Mouse (Mus musculus) heart, postnatal 0 days (tissue): ENCODE data around the gene Mgat1. TPM values are rescaled to one million over a fixed set of nuclear protein-coding genes. Genes with fewer than 3 reads are reported as not detected.
"Not testable (repeated sequence)": the region's sequence is repeated elsewhere in the genome, so short reads cannot be mapped to it uniquely, and the experiment has no call there.

Experiments
- ATAC-seq: fragments of 200-750 bp; cut with Nextera tagmentation; 2 replicates; pipeline ENCODE4 v1.8.0; 2017; ENCODE audit warnings: low read depth, moderate number of reproducible peaks, moderate library complexity; ENCODE audit not compliant: insufficient read depth
- DNase-seq: peaks from one replicate; pipeline ENCODE4 v3.0.0-alpha.2; 2016; ENCODE audit warnings: low spot score
- H3K27ac ChIP-seq: fragments of 300-500 bp; sonication (generic); 2 replicates; pipeline ENCODE4 v1.5.1; 2014; ENCODE audit warnings: low read depth, mild to moderate bottlenecking
- H3K27me3 ChIP-seq: fragments of 300-500 bp; sonication (generic); 2 replicates; pipeline ENCODE4 v1.6.1; 2014; ENCODE audit warnings: low read length, mixed read lengths; ENCODE audit not compliant: control insufficient read depth, insufficient read depth
- H3K36me3 ChIP-seq: fragments of 300-500 bp; sonication (generic); replicated peaks from 2 replicates; pipeline ENCODE4 v1.6.1; 2014; ENCODE audit warnings: low read length, mixed read lengths; ENCODE audit not compliant: control insufficient read depth, insufficient read depth
- H3K4me1 ChIP-seq: fragments of 300-500 bp; sonication (generic); 2 replicates; pipeline ENCODE4 v1.6.1; 2014; ENCODE audit warnings: antibody characterized with exemption; ENCODE audit not compliant: control insufficient read depth, insufficient read depth
- H3K4me2 ChIP-seq: fragments of 300-500 bp; sonication (generic); 2 replicates; pipeline ENCODE4 v1.6.1; 2014; ENCODE audit warnings: low read depth, mild to moderate bottlenecking, low read length, moderate library complexity
- H3K4me3 ChIP-seq: fragments of 300-500 bp; sonication (generic); 2 replicates; pipeline ENCODE4 v1.5.1; 2014; ENCODE audit warnings: low read depth, low read length
- H3K9ac ChIP-seq: fragments of 300-500 bp; sonication (generic); replicated peaks from 2 replicates; pipeline ENCODE4 v1.6.1; 2014; ENCODE audit warnings: low read depth, low read length, mixed read lengths
- H3K9me3 ChIP-seq: fragments of 300-500 bp; sonication (generic); replicated peaks from 2 replicates; pipeline ENCODE4 v1.6.1; 2016; ENCODE audit warnings: low read length; ENCODE audit not compliant: control insufficient read depth
- CTCF ChIP-seq: IDR thresholded peaks from 2 replicates; pipeline ENCODE4 v1.5.1; 2016; ENCODE audit warnings: antibody characterized with exemption, control low read depth, low read depth
- EP300 ChIP-seq: IDR thresholded peaks from 2 replicates; pipeline ENCODE4 v1.6.1; 2016; ENCODE audit warnings: antibody characterized with exemption, low read depth
- WGBS: fragments of 180-500 bp; shearing (Covaris S2); extraction: QIAGEN DNeasy Blood & Tissue Kit; methylation state at CpG from one replicate; pipeline ENCODE4 v1.1.7; 2014; 5-methylcytosine and 5-hydroxymethylcytosine counted together
- polyA plus RNA-seq: library from polyadenylated mRNA; unstranded; fragments of >200 nt; fragmentation: Nextera tagmentation; extraction: Ambion mirVana; gene quantifications from 2 replicates; pipeline ENCODE4 v1.2.1, GENCODE M21; 2015
- total RNA-seq: library from RNA; depleted of rRNA; stranded (reverse); fragments of >200 nt; gene quantifications from 2 replicates; pipeline ENCODE4 v1.2.3, GENCODE M21; 2014; ENCODE audit warnings: low replicate concordance; rRNA removed

The Mgat1 gene
- total RNA-seq (115 and 163 TPM in 2 replicates), polyA plus RNA-seq (42.3 and 45.7 TPM in 2 replicates)

DNA sequence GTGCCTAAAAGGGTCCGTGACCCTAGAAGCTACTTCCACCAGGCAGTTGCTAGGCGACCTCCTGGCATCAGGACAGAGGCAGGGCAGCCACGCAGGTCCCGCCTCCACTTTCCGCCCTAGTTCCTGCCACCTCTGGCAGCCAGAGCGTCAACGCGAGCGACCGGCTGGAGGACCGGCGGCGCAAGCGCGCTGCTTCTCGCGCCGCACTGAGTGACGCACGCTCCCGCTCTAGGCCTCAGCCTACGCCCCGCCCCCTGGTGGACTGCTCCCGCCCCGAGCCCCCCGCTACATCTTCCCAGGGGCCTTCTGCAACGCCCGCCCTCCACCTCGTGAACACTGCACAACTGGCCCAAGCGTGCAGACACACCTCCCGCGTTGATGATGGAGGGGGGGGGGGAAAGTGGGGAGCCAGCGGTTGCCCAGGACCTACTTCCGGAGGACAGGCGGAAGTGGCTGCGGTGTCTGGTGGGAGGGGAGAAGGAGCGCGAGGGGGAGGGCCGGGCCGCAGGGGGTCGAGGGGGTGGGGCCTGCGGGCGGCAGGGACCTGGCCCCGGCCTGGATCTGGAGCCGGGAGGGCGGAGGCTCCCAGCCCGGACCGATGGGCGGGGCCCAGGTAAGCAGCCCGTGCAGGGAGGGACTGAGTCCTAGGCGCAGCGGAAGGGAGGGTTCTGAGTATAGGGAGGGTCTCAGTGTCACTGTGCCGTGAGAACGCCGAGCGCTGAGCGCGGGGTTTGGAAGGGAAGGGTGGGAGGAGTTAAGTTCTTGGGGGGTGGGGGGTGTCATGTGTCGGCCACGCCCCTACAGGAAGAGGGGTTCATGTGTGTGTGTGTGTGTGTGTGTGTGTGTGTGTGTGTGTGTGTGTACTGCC is at the start of gene Mgat1:
TSS of gene Mgat1 (plus strand) at position 465 of the 868 bp plus-strand sequence.
- H3K9me3 ChIP-seq: no peaks in the 10 kb centered on the region
- H3K4me3 ChIP-seq: peak within 1 kb of the TSS; percentile 77
- peaks cover 39% of the 10 kb centered on the region for H3K4me1 ChIP-seq
- peak; percentile 98 for DNase-seq
- peak within 1 kb of the TSS; percentile 68 for H3K9ac ChIP-seq
- no peaks in the 10 kb centered on the region for H3K27me3 ChIP-seq
- ATAC-seq: peak; percentile 92
- under 1% methylated on average over 57 of the region's 60 CpGs for WGBS
- TF ChIP-seq EP300 (0 out of 2 replicates have a peak, but pooled peaks have one; percentile 13), CTCF (peak; percentile 28; the same call in 1 of the 2 replicates)
- H3K36me3 ChIP-seq: no peaks in the 10 kb centered on the region
- H3K27ac ChIP-seq: peak within 1 kb of the TSS; percentile 97
- H3K4me2 ChIP-seq: peak within 1 kb of the TSS; percentile 73

DNA sequence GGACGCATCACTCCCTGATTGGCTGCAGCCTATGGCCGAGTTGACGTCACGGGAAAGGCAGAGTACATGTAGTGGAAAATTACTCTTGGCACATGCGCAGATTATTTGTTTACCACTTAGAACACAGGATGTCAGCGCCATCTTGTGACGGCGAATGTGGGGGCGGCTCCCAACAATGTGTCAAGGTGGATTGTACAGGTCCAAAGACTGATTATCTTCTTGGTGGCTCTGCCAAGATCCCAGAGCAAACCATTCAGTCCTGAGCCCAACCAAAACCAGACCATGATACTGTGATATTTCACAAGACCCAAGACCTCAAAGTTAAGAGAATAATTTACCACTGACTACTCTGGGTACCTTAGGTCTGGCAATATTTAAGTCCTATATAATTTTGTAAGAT is 49.2 kb upstream of the Mgat1 start:
- H3K27ac ChIP-seq: peak overlapping the region; percentile 57; the same call in 1 of the 2 replicates
- 92% methylated on average over 9 of the region's 9 CpGs for WGBS

GRCm38 (mm10) chr11:49195819-49196322 is 48.1 kb upstream of the Mgat1 start:
- TF ChIP-seq CTCF: no peak
- TF ChIP-seq EP300: peak; percentile 67; the same call in 1 of the 2 replicates
- Histone ChIP-seq H3K27ac (peak overlapping the region; percentile 65), H3K4me2 (no peak overlapping the region), H3K9ac (no peak overlapping the region), H3K9me3 (no peaks in the 10 kb centered on the region), H3K27me3 (no peaks in the 10 kb centered on the region), H3K36me3 (no peaks in the 10 kb centered on the region), H3K4me1 (no peaks in the 10 kb centered on the region), H3K4me3 (no peak overlapping the region)
- DNase-seq: peak; percentile 17
- peak; percentile 55; the same call in 1 of the 2 replicates for ATAC-seq
- WGBS: 53% methylated on average over 7 of the region's 7 CpGs

More for the DNA sequence above, 49.2 kb upstream of the Mgat1 start:
- H3K27me3 ChIP-seq, H3K4me2 ChIP-seq, H3K36me3 ChIP-seq, H3K9ac ChIP-seq, H3K4me3 ChIP-seq, ATAC-seq, H3K4me1 ChIP-seq, DNase-seq, H3K9me3 ChIP-seq: not testable (repeated sequence)

DNA sequence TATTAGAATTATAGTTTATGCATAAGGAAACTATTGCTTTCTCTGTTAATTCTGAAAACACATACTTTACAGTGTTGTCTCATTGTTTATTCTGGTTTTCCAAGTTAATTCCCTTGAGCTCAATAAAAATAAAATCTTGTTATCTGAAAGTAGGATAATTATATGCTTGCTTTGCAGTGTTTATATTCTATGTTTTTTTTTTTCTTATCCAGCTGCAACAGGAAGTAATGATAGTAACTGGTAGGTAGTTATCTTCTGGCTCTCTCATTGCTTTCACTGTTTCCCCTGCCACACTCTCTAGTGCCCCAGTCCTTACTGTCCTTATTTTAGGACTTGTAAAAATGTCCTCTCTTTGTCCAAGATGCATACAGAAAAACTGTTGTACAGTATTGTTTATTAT is 43.3 kb upstream of the Mgat1 start:
- no peaks in the 10 kb centered on the region for H3K36me3 ChIP-seq
- H3K4me3 ChIP-seq: no peak overlapping the region
- H3K27me3 ChIP-seq: no peaks in the 10 kb centered on the region
- ATAC-seq (no peak), DNase-seq (no peak)
- peaks cover 18% of the 10 kb centered on the region for H3K4me1 ChIP-seq
- no peak overlapping the region for H3K4me2 ChIP-seq
- no peak overlapping the region for H3K9ac ChIP-seq
- no peak for TF ChIP-seq EP300
- no peak for TF ChIP-seq CTCF
- no peaks in the 10 kb centered on the region for H3K9me3 ChIP-seq
- H3K27ac ChIP-seq: no peak overlapping the region

DNA sequence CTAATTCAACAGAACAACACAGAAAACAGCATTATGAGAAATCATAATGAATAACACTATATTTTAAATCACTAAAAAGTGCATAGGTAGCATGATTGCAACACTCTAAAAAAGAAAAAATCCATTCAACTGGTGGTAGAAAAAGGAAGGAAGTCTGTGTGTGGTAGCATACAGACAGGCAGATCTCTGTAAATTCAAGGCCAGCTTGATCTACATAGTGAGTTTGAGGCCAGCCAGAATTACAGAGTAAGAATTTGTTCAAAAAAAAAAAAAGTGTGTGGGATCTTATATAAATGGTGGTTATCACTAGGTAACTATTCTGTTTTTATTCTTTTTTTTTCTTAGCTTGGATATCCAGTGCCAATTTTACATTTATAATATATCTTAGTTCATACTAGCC is 42.8 kb upstream of the Mgat1 start:
- H3K36me3 ChIP-seq: 0 out of 2 replicates have a peak, but pooled peaks cover under 1% of the 10 kb centered on the region
- no peak overlapping the region for H3K9ac ChIP-seq
- TF ChIP-seq EP300 (no peak), CTCF (no peak)
- no peaks in the 10 kb centered on the region for H3K27me3 ChIP-seq
- H3K4me3 ChIP-seq: no peak overlapping the region
- no peak overlapping the region for H3K27ac ChIP-seq
- no peak overlapping the region for H3K4me2 ChIP-seq
- H3K9me3 ChIP-seq: no peaks in the 10 kb centered on the region
- H3K4me1 ChIP-seq: peaks cover 18% of the 10 kb centered on the region
- DNase-seq (no peak), ATAC-seq (no peak)
